8 mouse cellular contexts compared by ENCODE assay signal in genomic region chr4:131100093-131100795, GRCm38 (mm10).
A peak's percentile ranks its signal among the peaks of the same experiment; 100 is the strongest.
DNase-seq lines count a peak whose midpoint lies in the region; ATAC-seq and TF ChIP-seq lines count a peak whose summit lies in the region.

No protein-coding gene starts in this region.

- H3K27ac ChIP-seq in heart, postnatal 0 days (ENCODE audit: low read depth), result no peak overlapping the region

- no peak overlapping the region for H3K4me3 ChIP-seq in heart, postnatal 0 days (ENCODE audit: low read depth, low read length)
- peak overlapping the region; percentile 76 for H3K4me3 ChIP-seq in E14TG2a.4 (replicated peaks; ENCODE audit: low read length)

- H3K9ac ChIP-seq in heart, postnatal 0 days (replicated peaks; ENCODE audit: low read depth, low read length), result no peak overlapping the region

- no peaks in the 10 kb centered on the region for H3K4me1 ChIP-seq in heart, postnatal 0 days (ENCODE audit: control insufficient read depth, insufficient read depth)
- H3K4me1 ChIP-seq in E14TG2a.4 (replicated peaks; ENCODE audit: low read depth, low read length), result peaks cover 44% of the 10 kb centered on the region

- 43% methylated on average over 10 of the region's 10 CpGs for WGBS in heart, postnatal 0 days

- H3K4me2 ChIP-seq in heart, postnatal 0 days (ENCODE audit: low read depth, low read length), result no peak overlapping the region

- H3K36me3 ChIP-seq in heart, postnatal 0 days (replicated peaks; ENCODE audit: control insufficient read depth, insufficient read depth, low read length), result no peaks in the 10 kb centered on the region
- no peaks in the 10 kb centered on the region for H3K36me3 ChIP-seq in E14TG2a.4 (ENCODE audit: insufficient read depth, low read length)

- H3K27me3 ChIP-seq in heart, postnatal 0 days (ENCODE audit: control insufficient read depth, insufficient read depth, low read length), result no peaks in the 10 kb centered on the region
- H3K27me3 ChIP-seq in E14TG2a.4 (ENCODE audit: insufficient read depth, low read length), result peaks cover 9% of the 10 kb centered on the region; the same call in 1 of the 2 replicates

- no peak for TF ChIP-seq CTCF in heart, postnatal 0 days (IDR thresholded peaks at IDR 0.05; ENCODE audit: low read depth)
- no peak for TF ChIP-seq CTCF in E14TG2a.4 (conservative IDR thresholded peaks at IDR 0.05; ENCODE audit: low read length)

- peak; percentile 49; the same call in 1 of the 2 replicates for ATAC-seq in heart, postnatal 0 days (ENCODE audit: insufficient read depth, low read depth)

- no peak for DNase-seq in heart, postnatal 0 days (ENCODE audit: low spot score)
- DNase-seq in heart, adult 8-10 months (ENCODE audit: low spot score), result no peak
- DNase-seq in embryo, embryonic 9.5 days (ENCODE audit: extremely low spot score), result peak; percentile 52
- peak; percentile 43 for DNase-seq in mesoderm, embryonic 11.5 days (ENCODE audit: low read depth, low spot score)
- no peak for DNase-seq in layer of hippocampus, postnatal 14 days (ENCODE audit: low spot score in 2 of 2)
- DNase-seq in cerebellum, adult 18-20 months, result no peak
- DNase-seq in natural killer cell, adult 2 months (ENCODE audit: low spot score in 2 of 2), result no peak

- no peak for TF ChIP-seq EP300 in heart, postnatal 0 days (IDR thresholded peaks at IDR 0.05; ENCODE audit: low read depth)

- H3K9me3 ChIP-seq in heart, postnatal 0 days (replicated peaks; ENCODE audit: control insufficient read depth, low read length), result 0 out of 2 replicates have a peak, but pooled peaks cover 5% of the 10 kb centered on the region
- H3K9me3 ChIP-seq in E14TG2a.4 (ENCODE audit: low read length), result no peaks in the 10 kb centered on the region

Comparison
In these comparisons a context has a peak if more than half of its experiments do, and no peak if none do; other contexts are left out.
1. DNase-seq: peak in embryo, embryonic 9.5 days (single experiment) and mesoderm, embryonic 11.5 days (single experiment); none in heart, postnatal 0 days (single experiment), heart, adult 8-10 months (single experiment), layer of hippocampus, postnatal 14 days (0 of 2), cerebellum, adult 18-20 months (0 of 2) and natural killer cell, adult 2 months (0 of 2).